In genomic region chr11:46446150-46446549, GRCm38 (mm10) we compare ENCODE assay signal across 17 mouse cellular contexts. TPM values are rescaled to one million over a fixed set of nuclear protein-coding genes. Genes with fewer than 3 reads are reported as not detected.
DNase-seq lines count a peak whose midpoint lies in the region.
"Had no signal": no experiment of that assay in that cellular context is flagged by ENCODE, and none has a peak within 500 bp of the region (broad histone marks: within the 10 kb centered on the region; RNA-seq: fewer than 3 reads in every experiment).

No protein-coding gene starts in this region.

- DNase-seq in 416B (ENCODE audit: low read depth), result peak; percentile 50
- DNase-seq in CD4-positive helper T cell, adult 2 months (ENCODE audit: low read depth, low spot score), result peak; percentile 32
- peak; percentile 54 for DNase-seq in induced T-regulatory cell, adult 2 months (ENCODE audit: low read depth)
- no peak for DNase-seq in gastrocnemius, postnatal 14 days
- no peak for DNase-seq in thymus, postnatal 25 days
- DNase-seq: adrenal gland, adult 8-10 months; adrenal gland, postnatal 14 days; adrenal gland, postnatal 36 days; B cell, adult 2 months; cerebellum, adult 11-12 months; cerebellum, adult 2 months; cerebellum, adult 9-10 months; cerebellum, postnatal 10 days; cerebellum, postnatal 25 days; forebrain, postnatal 0 days had no signal

- intact Hi-C loops in gastrocnemius, postnatal 14 days (cut with DNase I; ENCODE audit: low total_unique reads), result no loop called here

RNA-seq across cellular contexts. Expression of gene Havcr2, which starts 8.6 kb away (rescaled TPM):
- total RNA-seq in gastrocnemius, postnatal 14 days (2021), result not detected
- total RNA-seq: ES-E14 had no signal

RNA-seq across cellular contexts. Expression of gene Med7, which starts 9.4 kb away (rescaled TPM):
- total RNA-seq in gastrocnemius, postnatal 14 days (2021), result 10 to 100 TPM; 15.6 to 16.6 TPM

RNA-seq across cellular contexts. Expression of gene Fam71b, which starts 49.8 kb away (rescaled TPM):
- not detected for total RNA-seq in gastrocnemius, postnatal 14 days (2021)
- total RNA-seq: adrenal gland, adult 18-20 months; adrenal gland, adult 8-10 months; adrenal gland, postnatal 14 days; adrenal gland, postnatal 36 days; ES-E14; forebrain, postnatal 0 days had no signal

RNA-seq across cellular contexts. Expression of gene Itk, which starts 56.8 kb away (rescaled TPM):
- under 1 TPM; 0.08 to 0.20 TPM for total RNA-seq in gastrocnemius, postnatal 14 days (2021)
- total RNA-seq: ES-E14 had no signal

Comparison
In these comparisons a context has a peak if more than half of its experiments do, and no peak if none do; other contexts are left out.
1. DNase-seq: peak in 416B (single experiment), CD4-positive helper T cell, adult 2 months (single experiment) and induced T-regulatory cell, adult 2 months (single experiment); none in gastrocnemius, postnatal 14 days (single experiment) and thymus, postnatal 25 days (single experiment).